Mouse (Mus musculus): ENCODE measurements around the gene Pomp.

Gene Pomp

GRCm38 (mm10) chr5:147860449-147861261 lies at the start of gene Pomp:
Gene Pomp, plus strand, starts transcription at chr5:147860461.
- peak; percentile 91 for DNase-seq (ENCODE audit: low read depth, low spot score)

- no peak for DNase-seq (ENCODE audit: low read depth, low spot score)
Measured at GRCm38 (mm10) chr5:147812255-147813040, 47.8 kb upstream of the Pomp start.

- DNase-seq (ENCODE audit: low read depth, low spot score) = no peak
Measured at GRCm38 (mm10) chr5:147814971-147815370, 45.3 kb upstream of the Pomp start.

- no peak for DNase-seq (ENCODE audit: low read depth, low spot score)
Measured at GRCm38 (mm10) chr5:147815592-147815991, 44.7 kb upstream of the Pomp start.

GRCm38 (mm10) chr5:147816465-147816864 lies 43.8 kb upstream of the Pomp start:
- DNase-seq (ENCODE audit: low read depth, low spot score) = no peak

GRCm38 (mm10) chr5:147817747-147818496 lies 42.3 kb upstream of the Pomp start:
- DNase-seq (ENCODE audit: low read depth, low spot score) = no peak

- no peak for DNase-seq (ENCODE audit: low read depth, low spot score)
Measured at GRCm38 (mm10) chr5:147818866-147819265, 41.4 kb upstream of the Pomp start.

- DNase-seq (ENCODE audit: low read depth, low spot score) = no peak
Measured at GRCm38 (mm10) chr5:147819895-147820294, 40.4 kb upstream of the Pomp start.

GRCm38 (mm10) chr5:147824021-147824605 lies 36.1 kb upstream of the Pomp start:
- no peak for DNase-seq (ENCODE audit: low read depth, low spot score)

GRCm38 (mm10) chr5:147825375-147825969 lies 34.8 kb upstream of the Pomp start:
- DNase-seq (ENCODE audit: low read depth, low spot score) = no peak

GRCm38 (mm10) chr5:147826091-147826490 lies 34.2 kb upstream of the Pomp start:
- no peak for DNase-seq (ENCODE audit: low read depth, low spot score)

- DNase-seq (ENCODE audit: low read depth, low spot score) = no peak
Measured at GRCm38 (mm10) chr5:147826546-147826945, 33.7 kb upstream of the Pomp start.

- no peak for DNase-seq (ENCODE audit: low read depth, low spot score)
Measured at GRCm38 (mm10) chr5:147828846-147829245, 31.4 kb upstream of the Pomp start.

- DNase-seq (ENCODE audit: low read depth, low spot score) = no peak
Measured at GRCm38 (mm10) chr5:147832842-147833241, 27.4 kb upstream of the Pomp start.

GRCm38 (mm10) chr5:147834841-147835500 lies 25.3 kb upstream of the Pomp start:
- DNase-seq (ENCODE audit: low read depth, low spot score) = no peak

- DNase-seq (ENCODE audit: low read depth, low spot score) = no peak
Measured at GRCm38 (mm10) chr5:147839418-147839817, 20.8 kb upstream of the Pomp start.

- DNase-seq (ENCODE audit: low read depth, low spot score) = no peak
Measured at GRCm38 (mm10) chr5:147843340-147843739, 16.9 kb upstream of the Pomp start.

GRCm38 (mm10) chr5:147845319-147845718 lies 14.9 kb upstream of the Pomp start:
- no peak for DNase-seq (ENCODE audit: low read depth, low spot score)

GRCm38 (mm10) chr5:147847361-147847760 lies 12.9 kb upstream of the Pomp start:
- no peak for DNase-seq (ENCODE audit: low read depth, low spot score)

GRCm38 (mm10) chr5:147848164-147848863 lies 11.9 kb upstream of the Pomp start:
- DNase-seq (ENCODE audit: low read depth, low spot score) = peak; percentile 69

Data from CD4-positive, CD25-positive, alpha-beta regulatory T cell, adult 2 months (primary cell).